Mouse (Mus musculus) limb, embryonic 13.5 days (tissue): Measurements from ENCODE around the gene Cdc42ep5. TPM values are rescaled to one million over a fixed set of nuclear protein-coding genes. Genes with fewer than 3 reads are reported as not detected.

ENCODE experiments used
- ATAC-seq: fragments of 200-750 bp; cut with Nextera tagmentation; 2 replicates; pipeline ENCODE4 v1.8.0; 2017; ENCODE audit warnings: low read depth, moderate number of reproducible peaks, moderate TSS enrichment; ENCODE audit not compliant: low FRiP score
- H3K27ac ChIP-seq: fragments of 300-500 bp; sonication (generic); 2 replicates; pipeline ENCODE4 v1.5.1; 2015; ENCODE audit warnings: inconsistent platforms, mild to moderate bottlenecking, moderate library complexity
- H3K27me3 ChIP-seq: fragments of 300-500 bp; sonication (generic); 2 replicates; pipeline ENCODE4 v1.6.1; 2015; ENCODE audit warnings: mild to moderate bottlenecking, inconsistent platforms
- H3K36me3 ChIP-seq: fragments of 300-500 bp; sonication (generic); 2 replicates; pipeline ENCODE4 v1.6.1; 2015; ENCODE audit warnings: inconsistent platforms, mild to moderate bottlenecking, moderate library complexity
- H3K4me1 ChIP-seq: fragments of 300-500 bp; sonication (generic); 2 replicates; pipeline ENCODE4 v1.6.1; 2015; ENCODE audit warnings: inconsistent platforms
- H3K4me2 ChIP-seq: fragments of 300-500 bp; sonication (generic); replicated peaks from 2 replicates; pipeline ENCODE4 v1.6.1; 2015; ENCODE audit warnings: inconsistent platforms, mild to moderate bottlenecking, moderate library complexity
- H3K4me3 ChIP-seq: fragments of 300-500 bp; sonication (generic); 2 replicates; pipeline ENCODE4 v1.5.1; 2015; ENCODE audit warnings: moderate library complexity, mild to moderate bottlenecking, inconsistent platforms
- H3K9ac ChIP-seq: fragments of 300-500 bp; sonication (generic); 2 replicates; pipeline ENCODE4 v1.6.1; 2015; ENCODE audit warnings: mild to moderate bottlenecking, inconsistent platforms
- H3K9me3 ChIP-seq: fragments of 300-500 bp; sonication (generic); 2 replicates; pipeline ENCODE4 v1.6.1; 2016; ENCODE audit warnings: inconsistent platforms
- WGBS: fragments of 180-500 bp; shearing (Covaris S2); methylation state at CpG from one replicate; pipeline ENCODE4 v1.1.7; 2015; 5-methylcytosine and 5-hydroxymethylcytosine counted together
- polyA plus RNA-seq: library from polyadenylated mRNA; unstranded; fragments of >200 nt; fragmentation: Nextera tagmentation; extraction: Ambion mirVana; gene quantifications from 2 replicates; pipeline ENCODE4 v1.2.1, GENCODE M21; 2015

Gene Cdc42ep5
- polyA plus RNA-seq, 1 experiment from 2014 or later: 74.3 TPM

- ATAC-seq: no peak
- H3K27me3 ChIP-seq: no peaks in the 10 kb centered on the region
- 88% methylated on average over 3 of the region's 3 CpGs for WGBS
- peaks cover 4% of the 10 kb centered on the region for H3K4me1 ChIP-seq
- no peaks in the 10 kb centered on the region for H3K36me3 ChIP-seq
- H3K4me2 ChIP-seq: no peak overlapping the region
- H3K27ac ChIP-seq: no peak overlapping the region
- 0 out of 2 replicates have a peak overlapping the region, but pooled peaks have one; percentile 35 for H3K9ac ChIP-seq
- no peaks in the 10 kb centered on the region for H3K9me3 ChIP-seq
- no peak overlapping the region for H3K4me3 ChIP-seq
Measured at GRCm38 (mm10) chr7:4132581-4132980, 32.1 kb downstream of the Cdc42ep5 start.

DNA sequence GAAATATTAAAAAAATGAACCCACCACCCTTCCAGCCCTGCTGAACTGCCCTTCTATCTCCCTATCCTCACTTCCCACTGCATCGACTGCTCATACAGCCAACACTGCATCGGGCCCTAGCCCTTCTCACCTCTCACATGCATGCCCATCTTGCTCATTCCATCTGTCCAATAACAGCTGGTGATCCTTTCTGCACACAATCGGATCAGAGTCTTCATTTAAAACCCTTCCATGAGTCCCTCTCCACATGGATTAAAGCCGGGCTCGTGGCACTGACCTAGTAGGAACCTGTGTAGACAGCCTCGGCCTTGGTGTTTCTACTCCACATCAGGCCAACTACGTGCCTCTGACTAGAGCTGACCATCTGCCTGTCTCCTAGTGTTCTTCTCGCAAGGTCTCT lies 32.7 kb downstream of the Cdc42ep5 start:
- no peaks in the 10 kb centered on the region for H3K36me3 ChIP-seq
- no peaks in the 10 kb centered on the region for H3K27me3 ChIP-seq
- 89% methylated on average over 8 of the region's 8 CpGs for WGBS
- H3K9ac ChIP-seq: 0 out of 2 replicates have a peak overlapping the region, but pooled peaks have one; percentile 35
- H3K27ac ChIP-seq: no peak overlapping the region
- H3K4me2 ChIP-seq: no peak overlapping the region
- H3K4me3 ChIP-seq: no peak overlapping the region
- peaks cover 3% of the 10 kb centered on the region; the same call in 1 of the 2 replicates for H3K4me1 ChIP-seq
- no peak for ATAC-seq
- H3K9me3 ChIP-seq: no peaks in the 10 kb centered on the region

DNA sequence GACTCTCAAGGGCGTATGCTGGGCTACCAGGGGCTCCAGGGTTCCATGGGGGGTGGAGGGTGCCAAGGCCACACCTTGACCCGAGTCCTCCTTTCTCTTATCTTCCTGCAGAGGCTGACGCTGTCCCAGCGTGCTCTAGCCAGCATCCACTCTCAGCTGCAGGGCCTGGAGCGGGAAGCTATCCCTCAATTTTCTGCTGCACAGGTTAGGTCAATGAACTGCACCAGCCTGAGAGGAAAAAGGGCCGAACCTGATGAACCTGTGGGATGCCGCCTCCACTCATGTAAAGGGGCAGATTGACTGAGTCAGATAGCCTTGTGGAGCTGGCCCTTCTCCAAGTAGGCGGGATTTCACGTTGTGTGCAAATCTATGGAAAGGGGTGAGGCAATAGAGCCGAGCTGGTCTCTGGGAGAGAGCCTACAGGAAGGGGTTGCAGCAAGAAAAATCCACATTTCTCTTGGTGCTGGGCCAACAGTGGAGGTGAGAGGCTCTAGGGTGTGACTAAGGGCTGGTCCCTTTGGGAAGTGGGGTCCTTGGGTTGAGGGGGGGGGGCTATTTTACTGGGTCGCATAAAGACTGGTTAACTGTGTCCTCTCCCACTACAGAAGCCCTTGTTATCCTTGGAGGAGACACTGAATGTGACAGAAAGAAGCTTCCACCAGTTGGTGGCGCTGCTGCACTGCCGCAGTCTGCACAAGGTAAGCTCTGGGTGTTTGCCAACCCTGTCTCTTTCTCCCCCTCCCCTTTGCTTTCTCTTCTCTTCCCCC lies 33.8 kb downstream of the Cdc42ep5 start:
- Histone ChIP-seq H3K27me3 (no peaks in the 10 kb centered on the region), H3K9me3 (no peaks in the 10 kb centered on the region), H3K36me3 (no peaks in the 10 kb centered on the region), H3K9ac (0 out of 2 replicates have a peak overlapping the region, but pooled peaks have one; percentile 1), H3K4me1 (peaks cover 2% of the 10 kb centered on the region; the same call in 1 of the 2 replicates), H3K27ac (no peak overlapping the region), H3K4me2 (peak overlapping the region; percentile 23; the same call in 1 of the 2 replicates), H3K4me3 (no peak overlapping the region)
- WGBS: 40% methylated on average over 13 of the region's 13 CpGs
- peak; percentile 72; the same call in 1 of the 2 replicates for ATAC-seq

- no peaks in the 10 kb centered on the region for H3K9me3 ChIP-seq
- H3K9ac ChIP-seq: peak overlapping the region; percentile 8; the same call in 1 of the 2 replicates
- H3K4me1 ChIP-seq: peaks cover 11% of the 10 kb centered on the region
- H3K36me3 ChIP-seq: no peaks in the 10 kb centered on the region
- H3K4me2 ChIP-seq: no peak overlapping the region
- ATAC-seq: no peak
- no peak overlapping the region for H3K4me3 ChIP-seq
- H3K27me3 ChIP-seq: no peaks in the 10 kb centered on the region
- 64% methylated on average over 6 of the region's 6 CpGs for WGBS
- no peak overlapping the region for H3K27ac ChIP-seq
Measured at GRCm38 (mm10) chr7:4128860-4129259, 35.8 kb downstream of the Cdc42ep5 start.

GRCm38 (mm10) chr7:4127894-4128293 lies 36.8 kb downstream of the Cdc42ep5 start:
- Histone ChIP-seq H3K4me2 (no peak overlapping the region), H3K4me1 (peaks cover 13% of the 10 kb centered on the region)

DNA sequence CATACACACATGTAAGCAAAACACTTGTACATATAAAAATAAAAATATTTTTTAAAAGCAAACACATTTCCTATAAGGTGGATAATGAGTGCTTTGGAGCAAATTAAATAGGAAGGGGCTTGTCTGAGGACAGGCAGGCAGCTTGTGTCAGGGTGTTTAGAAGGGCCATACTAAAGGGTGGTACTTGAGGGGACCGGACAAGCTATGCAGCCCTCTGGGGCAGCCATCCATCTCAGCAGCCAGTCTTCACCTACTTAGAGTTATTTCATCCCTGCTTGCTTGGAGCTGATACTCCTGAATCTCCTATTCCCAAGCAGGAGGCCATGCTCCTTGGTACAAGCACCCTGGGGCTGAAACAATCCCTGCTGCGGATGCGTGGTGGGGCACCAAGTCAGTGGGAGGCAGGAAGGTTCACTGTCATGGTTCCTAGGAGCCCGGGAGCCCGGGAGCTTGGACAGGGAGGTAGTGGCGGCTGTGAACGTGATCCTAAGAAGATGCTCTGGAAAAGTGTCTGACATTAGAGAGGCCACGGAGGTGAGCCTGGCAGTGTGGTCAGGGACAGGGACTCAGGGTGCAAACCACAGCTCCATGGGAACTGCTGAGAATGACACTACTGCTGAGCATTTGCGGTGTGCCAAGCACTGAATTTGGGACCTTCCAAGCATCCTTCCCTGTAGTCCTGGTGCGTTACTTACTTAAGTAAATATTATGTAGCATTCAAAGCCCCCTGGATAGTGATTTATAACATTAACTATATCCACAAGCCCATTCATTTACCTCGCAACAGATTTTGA lies 37.5 kb downstream of the Cdc42ep5 start:
- ATAC-seq: no peak
- H3K9me3 ChIP-seq: no peaks in the 10 kb centered on the region
- peaks cover 5% of the 10 kb centered on the region for H3K27me3 ChIP-seq
- H3K4me3 ChIP-seq: no peak overlapping the region
- H3K27ac ChIP-seq: no peak overlapping the region
- peaks cover 13% of the 10 kb centered on the region for H3K4me1 ChIP-seq
- no peaks in the 10 kb centered on the region for H3K36me3 ChIP-seq
- no peak overlapping the region for H3K4me2 ChIP-seq
- H3K9ac ChIP-seq: no peak overlapping the region
- WGBS: 87% methylated on average over 11 of the region's 11 CpGs

More at GRCm38 (mm10) chr7:4127894-4128293, 36.8 kb downstream of the Cdc42ep5 start:
- Histone ChIP-seq H3K9ac (no peak overlapping the region), H3K27ac (no peak overlapping the region), H3K36me3 (no peaks in the 10 kb centered on the region), H3K4me3 (no peak overlapping the region), H3K9me3 (no peaks in the 10 kb centered on the region), H3K27me3 (no peaks in the 10 kb centered on the region; the same call in 1 of the 2 replicates)
- ATAC-seq: no peak
- WGBS: 91% methylated on average over 4 of the region's 4 CpGs

- no peaks in the 10 kb centered on the region for H3K9me3 ChIP-seq
- no peak overlapping the region for H3K27ac ChIP-seq
- H3K4me3 ChIP-seq: no peak overlapping the region
- peaks cover 13% of the 10 kb centered on the region for H3K4me1 ChIP-seq
- H3K36me3 ChIP-seq: no peaks in the 10 kb centered on the region
- H3K27me3 ChIP-seq: peaks cover 21% of the 10 kb centered on the region
- no peak overlapping the region for H3K4me2 ChIP-seq
- H3K9ac ChIP-seq: no peak overlapping the region
- no peak for ATAC-seq
- 24% methylated on average over 9 of the region's 9 CpGs for WGBS
Measured at GRCm38 (mm10) chr7:4125306-4125705, 39.4 kb downstream of the Cdc42ep5 start.

DNA sequence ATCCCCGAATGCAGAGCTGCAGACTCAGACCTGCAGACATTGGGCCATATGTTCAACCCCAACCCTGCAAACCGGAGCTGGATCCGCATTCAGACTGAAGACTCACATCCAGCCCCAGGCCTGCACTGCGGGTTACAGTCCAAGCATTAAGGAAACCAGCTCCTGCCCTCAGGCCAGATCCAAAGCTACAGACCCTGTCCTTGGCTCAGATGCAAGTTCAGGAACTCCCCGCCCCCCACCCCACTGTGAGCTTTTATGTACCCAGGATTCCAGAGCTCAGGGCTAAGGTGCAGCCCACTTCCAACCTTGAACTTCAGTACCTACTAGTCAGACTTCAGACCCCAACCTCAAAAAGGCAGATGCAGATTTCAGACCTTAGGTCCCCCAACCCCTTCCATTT lies 39.8 kb downstream of the Cdc42ep5 start:
- H3K4me3 ChIP-seq: peak overlapping the region; percentile 20; the same call in 1 of the 2 replicates
- peak overlapping the region; percentile 52 for H3K4me2 ChIP-seq
- no peaks in the 10 kb centered on the region for H3K9me3 ChIP-seq
- peaks cover 26% of the 10 kb centered on the region for H3K27me3 ChIP-seq
- H3K36me3 ChIP-seq: no peaks in the 10 kb centered on the region
- ATAC-seq: peak; percentile 16; the same call in 1 of the 2 replicates
- no peak overlapping the region for H3K27ac ChIP-seq
- WGBS: 17% methylated on average over 5 of the region's 5 CpGs
- H3K4me1 ChIP-seq: peaks cover 13% of the 10 kb centered on the region
- no peak overlapping the region; the same call in 1 of the 2 replicates for H3K9ac ChIP-seq

DNA sequence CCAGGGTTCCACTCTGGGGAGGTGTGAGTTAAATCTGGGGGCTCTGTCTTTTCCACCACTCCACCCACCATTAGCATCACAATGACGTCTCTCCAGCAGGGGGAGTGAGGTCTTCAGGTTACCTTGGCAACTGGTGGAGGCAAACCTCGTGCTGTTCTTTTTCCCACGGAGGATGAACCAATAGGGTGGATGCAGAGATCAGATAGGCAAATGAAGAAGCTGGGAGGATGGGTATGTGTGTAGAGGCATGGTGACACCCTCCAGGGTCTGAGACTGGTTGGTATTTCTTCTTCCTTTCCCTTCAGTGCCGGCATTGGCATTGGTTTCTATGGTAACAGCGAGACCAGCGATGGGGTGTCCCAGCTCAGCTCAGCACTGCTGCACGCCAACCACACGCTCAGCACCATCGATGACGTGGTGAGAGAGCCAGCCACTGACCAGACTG lies 40.3 kb downstream of the Cdc42ep5 start:
- peak; percentile 66 for ATAC-seq
- peak overlapping the region; percentile 20 for H3K4me3 ChIP-seq
- H3K27ac ChIP-seq: no peak overlapping the region
- H3K4me1 ChIP-seq: peaks cover 17% of the 10 kb centered on the region
- peak overlapping the region; percentile 52 for H3K4me2 ChIP-seq
- H3K9ac ChIP-seq: no peak overlapping the region; the same call in 1 of the 2 replicates
- WGBS: under 1% methylated on average over 10 of the region's 10 CpGs
- H3K36me3 ChIP-seq: no peaks in the 10 kb centered on the region
- H3K9me3 ChIP-seq: no peaks in the 10 kb centered on the region
- H3K27me3 ChIP-seq: peaks cover 31% of the 10 kb centered on the region

GRCm38 (mm10) chr7:4123732-4124131 lies 40.9 kb downstream of the Cdc42ep5 start:
- Histone ChIP-seq H3K9me3 (no peaks in the 10 kb centered on the region), H3K4me2 (no peak overlapping the region), H3K27ac (no peak overlapping the region), H3K4me3 (no peak overlapping the region), H3K9ac (no peak overlapping the region), H3K36me3 (no peaks in the 10 kb centered on the region), H3K27me3 (peaks cover 37% of the 10 kb centered on the region), H3K4me1 (peaks cover 18% of the 10 kb centered on the region)
- WGBS: 75% methylated on average over 1 of the region's 1 CpGs
- ATAC-seq: no peak; the same call in 1 of the 2 replicates

GRCm38 (mm10) chr7:4122783-4123182 lies 41.9 kb downstream of the Cdc42ep5 start:
- H3K4me3 ChIP-seq: no peak overlapping the region
- peaks cover 18% of the 10 kb centered on the region for H3K4me1 ChIP-seq
- H3K4me2 ChIP-seq: no peak overlapping the region
- no peaks in the 10 kb centered on the region for H3K9me3 ChIP-seq
- WGBS: 86% methylated on average over 10 of the region's 10 CpGs
- H3K27me3 ChIP-seq: peaks cover 46% of the 10 kb centered on the region
- no peak overlapping the region for H3K9ac ChIP-seq
- H3K36me3 ChIP-seq: no peaks in the 10 kb centered on the region
- no peak overlapping the region for H3K27ac ChIP-seq
- ATAC-seq: no peak
